Mouse (Mus musculus) urinary bladder, adult 18-20 months (tissue): ENCODE measurements around the gene Ano6.

Experiments
- DNase-seq, 2 experiments: peaks; one replicate each; pipeline ENCODE4 v3.0.0; 2022; ENCODE audit warnings: low spot score in 2 of 2, mixed read lengths in 2 of 2

Ano6 gene

GRCm38 (mm10) chr15:95790529-95791071 is at the start of gene Ano6:
TSS of gene Ano6 (plus strand) at chr15:95790843.
- DNase-seq, result peak; percentile 85 to 91

- no peak for DNase-seq
Measured at GRCm38 (mm10) chr15:95742955-95743354, 47.7 kb upstream of the Ano6 start.

GRCm38 (mm10) chr15:95743856-95744255 is 46.8 kb upstream of the Ano6 start:
- no peak for DNase-seq

GRCm38 (mm10) chr15:95745346-95746106 is 45.1 kb upstream of the Ano6 start:
- no peak for DNase-seq

- no peak for DNase-seq
Measured at GRCm38 (mm10) chr15:95746513-95746912, 44.1 kb upstream of the Ano6 start.

- no peak for DNase-seq
Measured at GRCm38 (mm10) chr15:95746955-95747931, 43.4 kb upstream of the Ano6 start.

- no peak for DNase-seq
Measured at GRCm38 (mm10) chr15:95749216-95749615, 41.4 kb upstream of the Ano6 start.

GRCm38 (mm10) chr15:95750038-95750437 is 40.6 kb upstream of the Ano6 start:
- DNase-seq, result no peak

- no peak for DNase-seq
Measured at GRCm38 (mm10) chr15:95751832-95752676, 38.6 kb upstream of the Ano6 start.

- DNase-seq, result no peak
Measured at GRCm38 (mm10) chr15:95752677-95753019, 38.0 kb upstream of the Ano6 start.

- no peak for DNase-seq
Measured at GRCm38 (mm10) chr15:95753031-95753430, 37.6 kb upstream of the Ano6 start.

- DNase-seq, result peak in 1 of 2 experiments; percentile 20
Measured at GRCm38 (mm10) chr15:95757169-95757568, 33.5 kb upstream of the Ano6 start.

GRCm38 (mm10) chr15:95758069-95758468 is 32.6 kb upstream of the Ano6 start:
- DNase-seq, result no peak

GRCm38 (mm10) chr15:95758696-95759434 is 31.8 kb upstream of the Ano6 start:
- no peak for DNase-seq

- no peak for DNase-seq
Measured at GRCm38 (mm10) chr15:95759857-95760256, 30.8 kb upstream of the Ano6 start.

- no peak for DNase-seq
Measured at GRCm38 (mm10) chr15:95761420-95761819, 29.2 kb upstream of the Ano6 start.

- peak; percentile 65 to 66 for DNase-seq
Measured at GRCm38 (mm10) chr15:95762661-95763303, 27.9 kb upstream of the Ano6 start.

GRCm38 (mm10) chr15:95763464-95763863 is 27.2 kb upstream of the Ano6 start:
- peak in 1 of 2 experiments; percentile 17 for DNase-seq

- no peak for DNase-seq
Measured at GRCm38 (mm10) chr15:95765271-95765670, 25.4 kb upstream of the Ano6 start.

GRCm38 (mm10) chr15:95765936-95766335 is 24.7 kb upstream of the Ano6 start:
- DNase-seq, result no peak
